Comparison of ENCODE assay signal across 18 mouse cellular contexts in the genomic region with DNA sequence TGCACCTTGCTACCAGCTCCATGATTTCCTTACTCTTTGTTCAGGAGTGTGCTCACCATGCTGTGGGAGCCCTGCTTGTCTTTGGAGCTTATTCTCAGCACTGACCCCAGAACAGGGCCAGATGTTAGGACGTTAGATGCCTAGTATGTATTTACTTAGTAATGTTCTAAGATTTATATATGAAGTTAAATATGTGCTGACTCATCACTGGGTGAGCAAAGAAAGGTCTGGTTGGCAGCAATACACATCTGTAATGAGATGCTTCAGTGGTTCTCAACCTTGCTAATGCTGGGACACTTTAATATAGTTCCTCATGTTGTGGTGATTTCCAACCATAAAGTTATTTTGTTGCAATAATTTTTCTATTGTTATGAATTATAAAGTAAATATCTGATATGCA.
"Had no signal": no experiment of that assay in that cellular context is flagged by ENCODE, and none has a peak within 500 bp of the region (broad histone marks: within the 10 kb centered on the region; RNA-seq: fewer than 3 reads in every experiment).

No protein-coding gene starts in this region.

- DNase-seq: kidney, adult 8-10 months; kidney, postnatal 10 days; kidney, postnatal 36 days; liver, embryonic 13.5 days; lung, adult 2 months; lung, postnatal 14 days; lung, postnatal 4 days; right cerebral cortex, adult 18-20 months; right cerebral cortex, postnatal 14 days; right cerebral cortex, postnatal 4 days; thymus, adult 2 months; thymus, postnatal 14 days; thymus, postnatal 4 days had no signal

- H3K27me3 ChIP-seq: kidney, embryonic 15.5 days; liver, embryonic 13.5 days; midbrain, embryonic 13.5 days; neural tube, embryonic 12.5 days; neural tube, embryonic 15.5 days had no signal

- H3K9me3 ChIP-seq: kidney, embryonic 15.5 days; liver, embryonic 13.5 days; midbrain, embryonic 13.5 days; neural tube, embryonic 12.5 days; neural tube, embryonic 15.5 days had no signal

- H3K4me1 ChIP-seq: kidney, embryonic 15.5 days; neural tube, embryonic 12.5 days had no signal

- H3K27ac ChIP-seq: kidney, embryonic 15.5 days; liver, embryonic 13.5 days; midbrain, embryonic 13.5 days; neural tube, embryonic 12.5 days; neural tube, embryonic 15.5 days; stomach, postnatal 0 days had no signal

- H3K4me3 ChIP-seq: kidney, embryonic 15.5 days; liver, embryonic 13.5 days; midbrain, embryonic 13.5 days; neural tube, embryonic 12.5 days; neural tube, embryonic 15.5 days had no signal

- ATAC-seq: midbrain, embryonic 13.5 days had no signal

- H3K36me3 ChIP-seq: kidney, embryonic 15.5 days; liver, embryonic 13.5 days; midbrain, embryonic 13.5 days; neural tube, embryonic 12.5 days; neural tube, embryonic 15.5 days had no signal

- H3K4me2 ChIP-seq: kidney, embryonic 15.5 days; liver, embryonic 13.5 days; midbrain, embryonic 13.5 days; neural tube, embryonic 12.5 days; neural tube, embryonic 15.5 days had no signal

- H3K9ac ChIP-seq: kidney, embryonic 15.5 days; liver, embryonic 13.5 days; midbrain, embryonic 13.5 days; neural tube, embryonic 12.5 days; neural tube, embryonic 15.5 days had no signal
